Comparison of ENCODE assay signal across 8 mouse cellular contexts in genomic region chr8:120264944-120265453, GRCm38 (mm10). TPM values are rescaled to one million over a fixed set of nuclear protein-coding genes. Genes with fewer than 3 reads are reported as not detected.
A peak's percentile ranks its signal among the peaks of the same experiment; 100 is the strongest.
DNase-seq lines count a peak whose midpoint lies in the region; ATAC-seq lines count a peak whose summit lies in the region.

No protein-coding gene starts in this region.

- H3K9me3 ChIP-seq in embryonic facial prominence, embryonic 10.5 days: no peaks in the 10 kb centered on the region
- H3K9me3 ChIP-seq in intestine, embryonic 16.5 days (ENCODE audit: control insufficient read depth, low read length): no peaks in the 10 kb centered on the region
- no peaks in the 10 kb centered on the region for H3K9me3 ChIP-seq in midbrain, embryonic 11.5 days (ENCODE audit: control insufficient read depth, low read length)
- no peaks in the 10 kb centered on the region for H3K9me3 ChIP-seq in stomach, embryonic 16.5 days (replicated peaks; ENCODE audit: control insufficient read depth, low read length)

- H3K27ac ChIP-seq in embryonic facial prominence, embryonic 10.5 days (replicated peaks): peak overlapping the region; percentile 92
- peak overlapping the region; percentile 84 for H3K27ac ChIP-seq in intestine, embryonic 16.5 days (ENCODE audit: low read length)
- peak overlapping the region; percentile 90 for H3K27ac ChIP-seq in midbrain, embryonic 11.5 days (ENCODE audit: low read depth, low read length)
- peak overlapping the region; percentile 93 for H3K27ac ChIP-seq in stomach, embryonic 16.5 days (ENCODE audit: low read length)

- H3K4me3 ChIP-seq in embryonic facial prominence, embryonic 10.5 days: peak overlapping the region; percentile 29
- peak overlapping the region; percentile 21 for H3K4me3 ChIP-seq in intestine, embryonic 16.5 days (ENCODE audit: low read length)
- H3K4me3 ChIP-seq in midbrain, embryonic 11.5 days (ENCODE audit: low read depth, low read length): no peak overlapping the region
- peak overlapping the region; percentile 29 for H3K4me3 ChIP-seq in stomach, embryonic 16.5 days (replicated peaks; ENCODE audit: low read length)

- WGBS in embryonic facial prominence, embryonic 10.5 days: 6% methylated on average over 16 of the region's 16 CpGs
- 12% methylated on average over 16 of the region's 16 CpGs for WGBS in intestine, embryonic 16.5 days
- 9% methylated on average over 16 of the region's 16 CpGs for WGBS in midbrain, embryonic 11.5 days
- WGBS in stomach, embryonic 16.5 days: 2% methylated on average over 16 of the region's 16 CpGs

- peaks cover 100% of the 10 kb centered on the region for H3K4me1 ChIP-seq in embryonic facial prominence, embryonic 10.5 days
- H3K4me1 ChIP-seq in intestine, embryonic 16.5 days (ENCODE audit: control insufficient read depth, insufficient read depth, low read length): peaks cover 53% of the 10 kb centered on the region
- H3K4me1 ChIP-seq in midbrain, embryonic 11.5 days (ENCODE audit: control insufficient read depth, insufficient read depth, low read length): peaks cover 48% of the 10 kb centered on the region
- H3K4me1 ChIP-seq in stomach, embryonic 16.5 days (ENCODE audit: control insufficient read depth, insufficient read depth, low read length): peaks cover 78% of the 10 kb centered on the region

- peak overlapping the region; percentile 50; the same call in 1 of the 2 replicates for H3K9ac ChIP-seq in intestine, embryonic 16.5 days (ENCODE audit: low read depth, low read length)
- peak overlapping the region; percentile 58 for H3K9ac ChIP-seq in midbrain, embryonic 11.5 days (ENCODE audit: low read length)
- H3K9ac ChIP-seq in stomach, embryonic 16.5 days (ENCODE audit: low read length): peak overlapping the region; percentile 67

- peaks cover 16% of the 10 kb centered on the region for H3K27me3 ChIP-seq in embryonic facial prominence, embryonic 10.5 days (replicated peaks; ENCODE audit: low read depth, poor library complexity, severe bottlenecking)
- no peaks in the 10 kb centered on the region for H3K27me3 ChIP-seq in intestine, embryonic 16.5 days (replicated peaks; ENCODE audit: control insufficient read depth, insufficient read depth, low read length)
- no peaks in the 10 kb centered on the region for H3K27me3 ChIP-seq in midbrain, embryonic 11.5 days (ENCODE audit: control insufficient read depth, insufficient read depth, low read length)
- no peaks in the 10 kb centered on the region for H3K27me3 ChIP-seq in stomach, embryonic 16.5 days (ENCODE audit: control insufficient read depth, insufficient read depth, low read length)

- peak; percentile 68 for DNase-seq in adrenal gland, adult 8-10 months
- peak; percentile 87 for DNase-seq in embryonic facial prominence, embryonic 10.5 days (ENCODE audit: low spot score)
- peak; percentile 60 to 84 for DNase-seq in gastrocnemius, postnatal 4 days (ENCODE audit: low spot score in 2 of 2)
- peak; percentile 83 to 85 for DNase-seq in left cerebral cortex, postnatal 36 days (ENCODE audit: low spot score in 2 of 2)
- DNase-seq in midbrain, embryonic 11.5 days (ENCODE audit: low spot score, missing footprints): peak; percentile 95
- DNase-seq in thymus, postnatal 10 days (ENCODE audit: low spot score in 2 of 2): no peak

- intact Hi-C loops in left cerebral cortex, postnatal 36 days (cut with DNase I): loop anchor here (5.0 kb wide), 1 partner anchor 38 kb away; the partner anchor contains the start of gene Gse1

- no peaks in the 10 kb centered on the region for H3K36me3 ChIP-seq in embryonic facial prominence, embryonic 10.5 days (replicated peaks)
- H3K36me3 ChIP-seq in intestine, embryonic 16.5 days (ENCODE audit: control insufficient read depth, insufficient read depth, low read length): no peaks in the 10 kb centered on the region
- no peaks in the 10 kb centered on the region for H3K36me3 ChIP-seq in midbrain, embryonic 11.5 days (ENCODE audit: control insufficient read depth, insufficient read depth, low read length)
- H3K36me3 ChIP-seq in stomach, embryonic 16.5 days (ENCODE audit: control insufficient read depth, insufficient read depth, low read length): no peaks in the 10 kb centered on the region

- H3K4me2 ChIP-seq in intestine, embryonic 16.5 days (ENCODE audit: low read depth, low read length): peak overlapping the region; percentile 47
- peak overlapping the region; percentile 10; the same call in 1 of the 2 replicates for H3K4me2 ChIP-seq in midbrain, embryonic 11.5 days
- peak overlapping the region; percentile 55 for H3K4me2 ChIP-seq in stomach, embryonic 16.5 days (ENCODE audit: low read depth, low read length)

- ATAC-seq in intestine, embryonic 16.5 days: peak; percentile 79
- peak; percentile 61 for ATAC-seq in midbrain, embryonic 11.5 days (ENCODE audit: low FRiP score)
- peak; percentile 75 for ATAC-seq in stomach, embryonic 16.5 days (ENCODE audit: insufficient read depth, low FRiP score)

RNA-seq across cellular contexts. Expression of gene Gse1, which starts 36.7 kb away (rescaled TPM):
- 10 to 100 TPM; 30.7 to 64.5 (median 48.4) TPM for total RNA-seq in adrenal gland, adult 8-10 months (2022)
- polyA plus RNA-seq in embryonic facial prominence, embryonic 10.5 days (2016; fragmentation: Nextera tagmentation; extraction: Ambion mirVana): 9.9 and 10.2 TPM in 2 replicates
- 10 to 100 TPM; 45.9 to 48.7 TPM for total RNA-seq in gastrocnemius, postnatal 4 days (2021)
- polyA plus RNA-seq in intestine, embryonic 16.5 days (2015; fragmentation: Nextera tagmentation; extraction: Ambion mirVana): 7.3 and 8.3 TPM in 2 replicates
- total RNA-seq in left cerebral cortex, postnatal 36 days (2021): 10 to 100 TPM; 64.1 to 87.6 TPM
- polyA plus RNA-seq in midbrain, embryonic 11.5 days (2014; fragmentation: Nextera tagmentation; extraction: Ambion mirVana): 18.5 and 20.7 TPM in 2 replicates
- polyA plus RNA-seq in stomach, embryonic 16.5 days (2015; fragmentation: Nextera tagmentation; extraction: Ambion mirVana): 6.0 and 6.9 TPM in 2 replicates

Comparison
In these comparisons a context has a peak if more than half of its experiments do, and no peak if none do; other contexts are left out.
1. DNase-seq: peak in adrenal gland, adult 8-10 months (single experiment), embryonic facial prominence, embryonic 10.5 days (single experiment), gastrocnemius, postnatal 4 days (2 of 2), left cerebral cortex, postnatal 36 days (2 of 2) and midbrain, embryonic 11.5 days (single experiment); none in thymus, postnatal 10 days (0 of 2).
2. Peak in every context shown above with its lines, with median percentiles within 50 percentile points of each other: H3K27ac ChIP-seq, ATAC-seq, H3K4me2 ChIP-seq and H3K9ac ChIP-seq.